In genomic region chr12:114199521-114199920, GRCm38 (mm10) we compare ENCODE assay signal across 21 mouse cellular contexts.
DNase-seq lines count a peak whose midpoint lies in the region; ATAC-seq lines count a peak whose summit lies in the region.
"Had no signal": no experiment of that assay in that cellular context is flagged by ENCODE, and none has a peak within 500 bp of the region (broad histone marks: within the 10 kb centered on the region; RNA-seq: fewer than 3 reads in every experiment).

No protein-coding gene starts in this region.

- H3K27ac ChIP-seq in kidney, embryonic 14.5 days (ENCODE audit: low read depth, low read length) = no peak overlapping the region
- H3K27ac ChIP-seq: embryonic facial prominence, embryonic 13.5 days; heart, adult 2 months; left cerebral cortex, adult 2 months; limb, embryonic 10.5 days had no signal

- H3K9ac ChIP-seq in kidney, embryonic 14.5 days (ENCODE audit: low read depth, low read length) = no peak overlapping the region
- H3K9ac ChIP-seq: embryonic facial prominence, embryonic 13.5 days had no signal

- no peaks in the 10 kb centered on the region for H3K36me3 ChIP-seq in kidney, embryonic 14.5 days (ENCODE audit: control insufficient read depth, insufficient read depth, low read length)
- H3K36me3 ChIP-seq: embryonic facial prominence, embryonic 13.5 days; G1E; limb, embryonic 10.5 days had no signal

- no peaks in the 10 kb centered on the region for H3K27me3 ChIP-seq in kidney, embryonic 14.5 days (ENCODE audit: control insufficient read depth, insufficient read depth, low read length)
- H3K27me3 ChIP-seq: embryonic facial prominence, embryonic 13.5 days had no signal

- DNase-seq in kidney, adult 9 months = peak; percentile 1
- peak; percentile 34 for DNase-seq in thymus, postnatal 14 days
- no peak for DNase-seq in thymus, adult 18-20 months
- peak; percentile 43 for DNase-seq in R1 (ENCODE audit: low read depth, low spot score)
- DNase-seq in ovary, postnatal 36 days (ENCODE audit: low spot score) = no peak
- DNase-seq in lung, postnatal 4 days = no peak
- DNase-seq: adrenal gland, adult 2 months; cerebellum, adult 9-11 months; gastrocnemius, postnatal 25 days; heart, adult 2 months; layer of hippocampus, adult 9-11 months; lung, adult 2 months had no signal

- H3K4me3 ChIP-seq in kidney, embryonic 14.5 days (ENCODE audit: low read length) = no peak overlapping the region
- H3K4me3 ChIP-seq: embryonic facial prominence, embryonic 13.5 days; heart, adult 2 months; left cerebral cortex, adult 2 months; limb, embryonic 10.5 days had no signal

- no peak for ATAC-seq in kidney, embryonic 14.5 days (ENCODE audit: low FRiP score, low TSS enrichment)
- ATAC-seq: forebrain, embryonic 14.5 days; hindbrain, embryonic 16.5 days; intestine, embryonic 16.5 days had no signal

- 61% methylated on average over 1 of the region's 1 CpGs for WGBS in kidney, embryonic 14.5 days

- peaks cover 7% of the 10 kb centered on the region for H3K9me3 ChIP-seq in kidney, embryonic 14.5 days (ENCODE audit: control insufficient read depth, low read length)

- no peak overlapping the region for H3K4me2 ChIP-seq in kidney, embryonic 14.5 days (replicated peaks; ENCODE audit: low read depth, low read length)
- H3K4me2 ChIP-seq: embryonic facial prominence, embryonic 13.5 days; liver, embryonic 11.5 days had no signal

- H3K4me1 ChIP-seq in kidney, embryonic 14.5 days (ENCODE audit: control insufficient read depth, insufficient read depth, low read length) = no peaks in the 10 kb centered on the region
- H3K4me1 ChIP-seq: embryonic facial prominence, embryonic 13.5 days; limb, embryonic 10.5 days had no signal

Comparison
In these comparisons a context has a peak if more than half of its experiments do, and no peak if none do; other contexts are left out.
1. DNase-seq: peak in kidney, adult 9 months (single experiment), thymus, postnatal 14 days (single experiment) and R1 (single experiment); none in thymus, adult 18-20 months (0 of 2), ovary, postnatal 36 days (single experiment) and lung, postnatal 4 days (0 of 2).